Mouse (Mus musculus) midbrain, embryonic 16.5 days (tissue): ENCODE results near the gene BC030870. TPM values are rescaled to one million over a fixed set of nuclear protein-coding genes. Genes with fewer than 3 reads are reported as not detected.

Experiments
- ATAC-seq: fragments of 200-750 bp; cut with Nextera tagmentation; 2 replicates; pipeline ENCODE4 v1.8.0; 2017; ENCODE audit warnings: moderate TSS enrichment
- H3K27ac ChIP-seq: fragments of 300-500 bp; sonication (generic); 2 replicates; pipeline ENCODE4 v1.5.1; 2014; ENCODE audit warnings: mild to moderate bottlenecking, low read length, mixed read lengths
- H3K27me3 ChIP-seq: fragments of 300-500 bp; sonication (generic); 2 replicates; pipeline ENCODE4 v1.6.1; 2014; ENCODE audit warnings: low read depth, low read length, mixed read lengths; ENCODE audit not compliant: control insufficient read depth, insufficient read depth
- H3K36me3 ChIP-seq: fragments of 300-500 bp; sonication (generic); 2 replicates; pipeline ENCODE4 v1.6.1; 2014; ENCODE audit warnings: mild to moderate bottlenecking, low read length, moderate library complexity, mixed read lengths; ENCODE audit not compliant: control insufficient read depth, insufficient read depth
- H3K4me1 ChIP-seq: fragments of 300-500 bp; sonication (generic); 2 replicates; pipeline ENCODE4 v1.6.1; 2014; ENCODE audit warnings: mild to moderate bottlenecking, low read length, mixed read lengths; ENCODE audit not compliant: control insufficient read depth, insufficient read depth
- H3K4me2 ChIP-seq: fragments of 300-500 bp; sonication (generic); 2 replicates; pipeline ENCODE4 v1.6.1; 2014; ENCODE audit warnings: mild to moderate bottlenecking, low read length, mixed read lengths
- H3K4me3 ChIP-seq: fragments of 300-500 bp; sonication (generic); 2 replicates; pipeline ENCODE4 v1.5.1; 2014; ENCODE audit warnings: low read depth, mild to moderate bottlenecking, low read length, moderate library complexity, mixed read lengths
- H3K9ac ChIP-seq: fragments of 300-500 bp; sonication (generic); 2 replicates; pipeline ENCODE4 v1.6.1; 2014; ENCODE audit warnings: low read depth, low read length, mixed read lengths
- H3K9me3 ChIP-seq: fragments of 300-500 bp; sonication (generic); replicated peaks from 2 replicates; pipeline ENCODE4 v1.6.1; 2014; ENCODE audit warnings: mild to moderate bottlenecking, low read length, mixed read lengths; ENCODE audit not compliant: control insufficient read depth, poor library complexity, severe bottlenecking
- WGBS: fragments of 180-500 bp; shearing (Covaris S2); extraction: QIAGEN DNeasy Blood & Tissue Kit; methylation state at CpG from one replicate; pipeline ENCODE4 v1.1.7; 2014; 5-methylcytosine and 5-hydroxymethylcytosine counted together
- polyA plus RNA-seq: library from polyadenylated mRNA; unstranded; fragments of >200 nt; fragmentation: Nextera tagmentation; extraction: Ambion mirVana; gene quantifications from 2 replicates; pipeline ENCODE4 v1.2.1, GENCODE M21; 2015

The BC030870 gene
- polyA plus RNA-seq, 1 experiment from 2014 or later: not detected

DNA sequence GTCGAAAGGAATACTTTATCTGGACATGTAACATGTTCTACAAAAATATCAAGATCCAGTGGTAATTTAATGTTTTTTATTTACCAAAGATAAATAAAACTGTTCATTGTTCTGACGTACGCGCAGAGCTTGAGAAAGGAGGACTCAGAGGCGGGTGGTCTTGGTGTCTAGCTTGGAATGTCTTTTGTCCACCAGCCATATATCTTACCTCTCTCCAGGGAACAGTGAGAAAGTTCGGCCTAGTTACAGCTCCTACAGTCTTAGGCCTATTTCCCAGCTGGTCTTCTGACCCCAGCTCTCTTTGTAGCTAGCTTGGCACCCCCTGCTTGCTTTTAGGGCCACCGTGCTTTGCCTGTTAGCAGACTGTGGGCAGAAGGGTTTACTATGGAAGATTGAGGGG is 39.6 kb downstream of the BC030870 start:
- no peak overlapping the region for H3K4me2 ChIP-seq
- ATAC-seq: no peak
- no peak overlapping the region for H3K9ac ChIP-seq
- no peak overlapping the region for H3K4me3 ChIP-seq
- no peaks in the 10 kb centered on the region for H3K36me3 ChIP-seq
- no peaks in the 10 kb centered on the region for H3K9me3 ChIP-seq
- no peaks in the 10 kb centered on the region for H3K4me1 ChIP-seq
- H3K27me3 ChIP-seq: no peaks in the 10 kb centered on the region
- H3K27ac ChIP-seq: no peak overlapping the region
- WGBS: 84% methylated on average over 7 of the region's 7 CpGs

GRCm38 (mm10) chr8:65088120-65088519 is 41.2 kb downstream of the BC030870 start:
- H3K36me3 ChIP-seq: no peaks in the 10 kb centered on the region
- no peaks in the 10 kb centered on the region for H3K9me3 ChIP-seq
- H3K4me1 ChIP-seq: no peaks in the 10 kb centered on the region
- no peak overlapping the region for H3K9ac ChIP-seq
- no peaks in the 10 kb centered on the region for H3K27me3 ChIP-seq
- no peak overlapping the region for H3K4me2 ChIP-seq
- ATAC-seq: no peak
- H3K4me3 ChIP-seq: no peak overlapping the region
- WGBS: 91% methylated on average over 12 of the region's 12 CpGs
- H3K27ac ChIP-seq: no peak overlapping the region

- Histone ChIP-seq H3K4me3 (no peak overlapping the region), H3K9me3 (no peaks in the 10 kb centered on the region), H3K4me2 (no peak overlapping the region), H3K36me3 (no peaks in the 10 kb centered on the region), H3K27me3 (no peaks in the 10 kb centered on the region), H3K4me1 (no peaks in the 10 kb centered on the region), H3K27ac (no peak overlapping the region), H3K9ac (no peak overlapping the region)
- no peak for ATAC-seq
- WGBS: 78% methylated on average over 8 of the region's 8 CpGs
Measured at GRCm38 (mm10) chr8:65087711-65088110, 41.7 kb downstream of the BC030870 start.

- no peaks in the 10 kb centered on the region for H3K4me1 ChIP-seq
- no peaks in the 10 kb centered on the region for H3K27me3 ChIP-seq
- H3K27ac ChIP-seq: no peak overlapping the region
- H3K9me3 ChIP-seq: no peaks in the 10 kb centered on the region
- no peak overlapping the region for H3K4me2 ChIP-seq
- no peaks in the 10 kb centered on the region for H3K36me3 ChIP-seq
- H3K4me3 ChIP-seq: no peak overlapping the region
- ATAC-seq: no peak
- 84% methylated on average over 2 of the region's 2 CpGs for WGBS
- H3K9ac ChIP-seq: no peak overlapping the region
Measured at GRCm38 (mm10) chr8:65085680-65086079, 43.7 kb downstream of the BC030870 start.

DNA sequence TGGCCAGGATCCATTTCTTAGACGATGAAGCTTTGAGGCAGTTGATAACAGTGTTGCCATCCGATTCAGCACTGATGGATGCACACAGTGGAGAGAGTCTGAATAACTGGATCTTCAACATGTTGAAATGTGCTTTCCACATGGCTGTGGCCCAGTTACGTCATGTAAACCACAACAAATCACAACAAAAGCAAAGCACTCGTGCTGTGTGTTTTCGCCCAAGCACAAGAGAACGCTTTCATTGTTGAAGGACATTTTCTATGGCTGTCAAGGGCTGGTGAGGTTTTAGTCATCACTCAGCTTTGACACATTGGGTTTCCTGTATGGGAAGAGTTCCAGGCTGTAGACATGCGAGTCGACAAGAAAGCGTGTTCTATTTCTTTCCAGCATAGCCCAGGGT is 48.6 kb downstream of the BC030870 start:
- Histone ChIP-seq H3K4me3 (no peak overlapping the region), H3K27ac (no peak overlapping the region), H3K4me1 (no peaks in the 10 kb centered on the region), H3K9ac (no peak overlapping the region), H3K36me3 (no peaks in the 10 kb centered on the region), H3K4me2 (no peak overlapping the region), H3K27me3 (no peaks in the 10 kb centered on the region), H3K9me3 (no peaks in the 10 kb centered on the region)
- WGBS: 89% methylated on average over 9 of the region's 9 CpGs
- ATAC-seq: no peak

DNA sequence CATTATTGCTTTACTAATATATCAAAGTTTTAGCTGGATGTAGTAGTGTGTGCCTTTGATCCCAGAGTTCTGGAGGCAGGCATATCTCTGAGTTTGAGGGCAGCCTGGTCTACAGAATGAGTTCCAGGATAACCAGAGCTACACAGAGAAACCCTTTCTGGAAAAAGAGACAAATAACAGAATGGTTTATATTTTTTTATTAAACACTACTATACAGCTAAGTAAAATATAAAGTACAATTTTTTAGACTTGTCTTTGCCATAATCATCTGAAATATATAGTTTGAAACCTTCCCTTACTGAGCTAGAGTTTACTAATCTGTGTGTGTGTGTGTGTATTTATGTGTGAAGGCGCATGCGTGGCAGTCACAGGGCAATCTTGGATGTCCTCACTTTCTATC is 54.6 kb downstream of the BC030870 start, which contains the start of gene Gm10663:
Gene Gm10663 (plus strand): TSS at position 301 of the 400 bp plus-strand sequence.
- Histone ChIP-seq H3K9me3 (no peaks in the 10 kb centered on the region), H3K36me3 (no peaks in the 10 kb centered on the region), H3K27ac (no peak within 1 kb of the TSS), H3K4me1 (no peaks in the 10 kb centered on the region), H3K4me2 (no peak within 1 kb of the TSS), H3K27me3 (no peaks in the 10 kb centered on the region), H3K9ac (no peak within 1 kb of the TSS), H3K4me3 (no peak within 1 kb of the TSS)
- WGBS: 93% methylated on average over 2 of the region's 2 CpGs
- ATAC-seq: no peak

GRCm38 (mm10) chr8:65070996-65071395 is 58.4 kb downstream of the BC030870 start:
- no peaks in the 10 kb centered on the region for H3K36me3 ChIP-seq
- H3K9me3 ChIP-seq: no peaks in the 10 kb centered on the region
- H3K27ac ChIP-seq: no peak overlapping the region
- no peak overlapping the region for H3K4me2 ChIP-seq
- no peak overlapping the region for H3K9ac ChIP-seq
- H3K4me3 ChIP-seq: no peak overlapping the region
- no peaks in the 10 kb centered on the region for H3K27me3 ChIP-seq
- no peak for ATAC-seq
- no peaks in the 10 kb centered on the region for H3K4me1 ChIP-seq
- 80% methylated on average over 4 of the region's 4 CpGs for WGBS

GRCm38 (mm10) chr8:65068473-65068819 is 60.9 kb downstream of the BC030870 start:
- Histone ChIP-seq H3K4me2 (no peak overlapping the region), H3K4me1 (no peaks in the 10 kb centered on the region), H3K9ac (no peak overlapping the region), H3K9me3 (no peaks in the 10 kb centered on the region), H3K36me3 (no peaks in the 10 kb centered on the region), H3K4me3 (no peak overlapping the region), H3K27me3 (no peaks in the 10 kb centered on the region), H3K27ac (no peak overlapping the region)
- 49% methylated on average over 4 of the region's 4 CpGs for WGBS
- no peak; the same call in 1 of the 2 replicates for ATAC-seq

GRCm38 (mm10) chr8:65067694-65068472 is 61.5 kb downstream of the BC030870 start:
- 13% methylated on average over 10 of the region's 10 CpGs for WGBS
- peak; percentile 39; the same call in 1 of the 2 replicates for ATAC-seq
- Histone ChIP-seq H3K36me3 (no peaks in the 10 kb centered on the region), H3K9ac (no peak overlapping the region), H3K4me3 (no peak overlapping the region), H3K27me3 (no peaks in the 10 kb centered on the region), H3K4me1 (no peaks in the 10 kb centered on the region), H3K4me2 (no peak overlapping the region; the same call in 1 of the 2 replicates), H3K9me3 (no peaks in the 10 kb centered on the region), H3K27ac (no peak overlapping the region)
